Mouse (Mus musculus) urinary bladder, adult 2 months (tissue): ENCODE data around the gene Usf2. TPM values are rescaled to one million over a fixed set of nuclear protein-coding genes. Genes with fewer than 3 reads are reported as not detected.
"Not testable (repeated sequence)": the region's sequence is repeated elsewhere in the genome, so short reads cannot be mapped to it uniquely, and the experiment has no call there.

Experiments used
- DNase-seq: peaks from one replicate; pipeline ENCODE4 v3.0.0; 2022; ENCODE audit warnings: low spot score
- polyA plus RNA-seq: library from polyadenylated mRNA; depleted of rRNA; stranded (reverse); fragments of >200 nt; gene quantifications from 2 replicates; pipeline ENCODE4 v1.2.3, GENCODE M21; 2012

The Usf2 gene
- polyA plus RNA-seq, 1 experiment = 118 TPM

DNA sequence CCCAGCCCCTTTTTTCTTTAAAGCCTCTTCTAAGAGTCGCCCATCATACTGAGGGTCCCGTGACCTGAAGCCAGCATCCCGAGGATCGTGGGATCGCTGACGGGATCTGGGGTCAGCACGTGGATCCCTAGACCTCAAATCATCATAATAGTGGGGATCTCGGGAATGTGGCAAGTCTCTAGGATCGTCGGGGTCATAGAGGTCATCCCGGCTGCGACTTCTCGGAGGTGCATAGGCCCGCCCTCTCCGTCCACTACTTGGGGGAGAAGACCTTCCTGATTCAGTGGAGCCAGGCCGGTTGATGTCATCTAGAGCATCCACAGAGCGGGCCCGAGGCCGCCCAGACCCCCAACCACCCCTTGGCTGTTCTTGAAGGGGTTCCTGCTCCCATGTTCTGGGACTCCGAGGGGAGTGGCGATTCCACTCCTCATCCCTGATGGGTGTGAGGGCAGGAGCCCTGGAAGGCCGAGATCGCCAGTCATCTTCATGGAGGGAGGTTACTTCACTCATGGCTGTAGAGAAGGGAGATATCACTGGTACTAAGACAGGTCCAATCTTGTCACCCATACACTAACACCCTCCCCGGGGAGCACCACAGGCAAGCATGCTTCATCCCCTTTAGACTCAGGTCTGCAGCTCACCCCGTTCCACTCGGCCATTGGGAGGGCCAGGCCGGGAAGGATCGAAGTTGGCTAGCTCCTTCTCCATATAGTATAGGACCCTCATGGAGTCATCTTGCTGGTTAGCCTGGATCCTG lies 1.7 kb upstream of the Usf2 start:
- DNase-seq = no peak

DNA sequence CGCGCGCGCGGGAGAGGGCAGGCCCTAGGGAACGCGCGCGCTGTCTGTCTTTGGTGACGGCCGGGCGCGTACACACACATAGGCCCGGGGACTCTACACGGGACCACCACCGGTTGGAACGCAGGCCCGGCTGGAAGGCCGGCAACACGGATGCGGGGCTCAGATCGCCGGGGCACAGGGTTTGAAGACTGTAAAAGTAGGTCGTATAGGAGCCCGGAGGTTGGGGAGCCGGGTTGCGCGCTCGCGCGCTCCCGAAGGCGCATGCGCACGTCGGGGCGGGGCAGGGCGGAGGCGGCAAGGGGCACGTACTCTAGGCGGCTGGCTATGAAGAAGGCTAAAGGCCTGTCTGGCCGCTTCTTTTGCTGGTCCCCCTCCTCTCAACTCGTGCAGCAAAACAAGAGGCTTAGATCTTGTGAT lies 772 bp upstream of the Usf2 start:
- DNase-seq = peak; percentile 96

DNA sequence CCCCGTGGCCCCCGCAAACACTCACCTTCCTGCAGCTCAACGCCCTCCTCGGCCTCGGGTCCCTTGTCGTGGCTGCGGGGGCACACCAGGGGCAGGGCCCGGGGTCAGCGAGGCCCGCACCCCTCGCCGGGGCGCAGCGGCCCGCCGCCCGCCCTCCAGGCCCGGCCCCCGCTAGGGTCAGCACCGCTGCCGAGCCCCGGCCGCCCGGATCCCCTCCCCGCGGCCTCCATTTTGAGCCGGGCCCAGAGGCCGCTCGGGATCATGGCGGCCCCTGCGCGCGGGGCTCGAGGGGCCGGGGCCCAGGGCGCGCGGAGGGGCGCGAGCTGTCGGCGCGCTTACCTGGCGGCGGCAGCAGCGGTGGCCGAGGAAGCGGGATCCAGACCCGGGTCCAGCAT lies 249 bp downstream of the Usf2 start:
- DNase-seq = no peak

DNA sequence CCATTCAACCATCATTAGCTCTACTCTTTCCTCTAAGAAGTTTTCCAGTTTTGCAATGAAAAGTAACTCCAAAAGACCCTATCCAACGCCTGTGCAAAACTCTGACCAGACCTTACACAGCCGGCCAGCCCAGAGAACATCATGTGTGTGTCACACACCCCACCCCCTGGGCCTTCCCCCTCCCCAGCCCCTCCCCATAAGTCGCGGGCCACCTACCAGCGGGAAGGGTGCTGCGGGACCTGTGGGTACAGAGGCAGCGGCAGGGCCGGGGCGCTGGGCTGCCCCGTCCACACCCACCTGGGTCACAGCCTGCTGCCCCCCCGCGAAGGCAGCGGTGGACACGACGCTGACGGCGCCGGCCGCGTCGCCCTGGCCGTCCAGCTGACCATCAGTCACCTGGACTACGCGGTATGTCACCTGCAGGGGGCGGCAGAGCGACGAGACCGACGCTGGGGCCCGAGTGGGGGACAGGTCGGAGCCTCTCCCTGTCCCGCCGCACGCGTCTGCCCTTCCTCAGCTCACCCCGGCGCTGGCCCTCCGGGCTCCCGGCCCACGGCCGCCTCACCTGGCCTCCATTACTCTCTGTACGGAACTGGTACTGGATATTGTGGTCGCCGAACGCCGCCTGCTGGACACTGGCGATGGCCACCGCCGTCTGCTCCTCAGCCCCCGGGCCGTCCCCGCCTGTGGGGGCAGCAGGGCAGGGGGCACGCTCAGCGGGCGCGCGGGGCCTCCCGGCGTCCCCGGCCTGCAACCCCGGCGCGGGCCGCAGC lies 833 bp downstream of the Usf2 start:
- peak; percentile 92 for DNase-seq

DNA sequence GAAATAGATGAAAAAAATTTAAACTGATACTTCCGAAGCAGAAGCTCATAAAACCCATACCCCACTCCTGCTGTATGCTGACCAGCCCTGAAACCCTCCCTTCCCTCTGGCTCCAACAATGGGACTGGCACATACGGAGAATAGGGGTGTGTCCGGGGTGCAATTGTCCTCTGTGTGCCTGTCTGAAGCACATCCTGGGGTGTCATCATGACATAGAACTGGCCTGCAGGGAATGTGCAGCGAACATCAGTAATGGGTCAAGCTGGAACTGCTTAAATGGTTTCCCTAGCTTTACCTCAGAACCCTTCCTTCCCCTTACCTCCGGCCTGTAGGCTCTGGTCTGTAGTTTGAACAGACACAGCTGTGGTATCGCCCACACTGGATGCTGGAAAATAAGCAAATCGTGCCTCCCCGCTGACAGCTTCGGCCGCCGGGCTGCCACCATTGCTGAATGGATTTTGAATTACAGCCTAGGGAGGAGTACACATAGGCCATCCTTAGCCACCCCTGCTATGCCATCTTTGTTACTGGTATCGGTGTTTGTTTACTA lies 1.6 kb downstream of the Usf2 start:
- DNase-seq = no peak

DNA sequence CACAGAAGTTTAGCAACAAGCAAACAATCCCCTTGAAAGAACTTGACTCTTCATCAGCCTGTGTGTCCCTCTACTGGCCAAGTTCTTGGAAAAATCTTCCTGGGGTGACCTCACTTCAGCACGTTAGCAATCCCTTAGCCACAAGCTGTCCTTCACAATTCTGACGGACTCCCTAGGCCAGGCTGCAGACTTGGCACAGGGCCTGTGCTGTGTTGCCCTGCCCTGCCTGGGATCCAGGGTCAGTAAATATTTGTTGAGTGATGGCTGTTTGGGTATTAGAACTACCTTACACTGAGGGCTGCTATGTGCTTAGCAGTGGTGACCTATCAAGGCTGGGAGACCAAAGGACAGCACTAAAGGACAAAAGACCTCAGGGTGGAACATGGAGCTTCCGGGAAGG lies 2.6 kb downstream of the Usf2 start:
- no peak for DNase-seq

DNA sequence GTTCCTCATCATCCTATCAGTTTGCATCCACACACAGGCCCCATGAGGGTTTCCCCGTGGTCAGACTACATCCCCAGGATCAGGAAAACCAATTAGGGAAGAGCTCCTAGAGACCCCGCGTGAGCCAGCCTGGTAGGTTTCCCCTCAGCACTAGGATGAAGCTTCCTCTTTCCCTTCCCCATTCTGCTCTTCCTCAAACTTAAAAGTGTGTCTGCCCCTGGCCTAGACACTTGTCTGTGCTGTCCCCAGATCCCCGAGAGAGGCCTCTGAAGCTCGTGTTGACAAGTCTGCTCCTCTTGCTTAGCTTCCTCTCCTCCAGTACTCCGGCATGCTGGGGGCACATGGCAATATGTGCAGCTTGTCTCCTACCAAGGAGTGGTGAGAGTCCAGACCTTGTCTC lies 3.1 kb downstream of the Usf2 start:
- DNase-seq = no peak

DNA sequence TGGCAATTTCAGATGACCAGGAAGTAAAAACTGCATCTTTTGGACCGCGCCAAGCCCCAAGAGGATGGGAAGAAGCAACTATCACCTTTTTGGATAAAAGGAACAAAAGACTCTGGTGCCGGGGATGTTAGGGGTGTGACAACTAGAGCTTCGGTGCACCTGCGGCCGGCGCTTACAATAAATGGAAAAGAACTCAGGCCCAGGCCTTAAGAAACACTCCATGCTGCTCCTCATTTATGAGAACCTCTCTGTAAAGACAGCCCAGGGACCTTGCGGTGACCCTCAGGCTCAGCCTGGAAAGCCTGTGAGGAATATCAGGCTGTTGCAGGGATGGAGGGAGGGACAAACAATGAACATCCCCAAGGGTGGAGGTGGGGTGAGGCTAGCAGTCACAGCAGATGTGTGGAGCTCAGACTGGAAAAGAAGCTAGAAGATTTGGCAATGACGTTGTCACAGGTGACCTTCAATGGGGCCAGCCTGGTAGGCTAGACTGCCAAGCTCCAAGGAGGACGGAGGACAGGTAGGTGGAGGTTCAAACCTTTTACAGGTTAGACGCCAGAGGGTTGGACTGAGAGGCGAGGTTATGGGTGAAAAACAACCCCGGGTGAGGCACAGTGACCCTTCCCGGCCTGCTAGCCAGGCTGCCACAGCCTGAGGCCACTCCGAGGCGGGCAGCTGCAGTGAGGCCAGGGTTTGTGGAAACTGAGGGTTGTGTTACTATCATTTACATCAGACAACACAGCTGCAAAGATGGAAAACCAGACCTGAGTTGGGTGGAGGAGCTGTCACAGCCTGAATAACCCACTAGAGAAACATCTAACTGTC lies 4.0 kb downstream of the Usf2 start:
- no peak for DNase-seq

DNA sequence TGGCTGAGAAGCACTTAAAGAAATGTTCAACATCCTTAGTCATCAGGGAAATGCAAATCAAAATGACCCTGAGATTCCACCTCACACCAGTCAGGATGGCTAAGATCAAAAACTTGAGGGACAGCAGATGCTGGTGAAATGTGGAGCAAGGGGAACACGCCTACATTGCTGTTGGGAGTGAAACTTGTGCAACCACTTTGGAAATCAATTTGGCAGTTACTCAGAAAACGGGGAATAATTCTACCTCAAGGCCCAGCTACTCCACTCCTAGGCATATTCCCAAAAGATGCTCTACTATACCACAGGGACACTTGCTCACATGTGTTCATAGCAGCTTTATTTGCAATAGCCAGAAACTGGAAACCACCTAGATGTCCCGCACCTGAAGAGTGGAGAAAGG lies 6.7 kb downstream of the Usf2 start:
- not testable (repeated sequence) for DNase-seq

DNA sequence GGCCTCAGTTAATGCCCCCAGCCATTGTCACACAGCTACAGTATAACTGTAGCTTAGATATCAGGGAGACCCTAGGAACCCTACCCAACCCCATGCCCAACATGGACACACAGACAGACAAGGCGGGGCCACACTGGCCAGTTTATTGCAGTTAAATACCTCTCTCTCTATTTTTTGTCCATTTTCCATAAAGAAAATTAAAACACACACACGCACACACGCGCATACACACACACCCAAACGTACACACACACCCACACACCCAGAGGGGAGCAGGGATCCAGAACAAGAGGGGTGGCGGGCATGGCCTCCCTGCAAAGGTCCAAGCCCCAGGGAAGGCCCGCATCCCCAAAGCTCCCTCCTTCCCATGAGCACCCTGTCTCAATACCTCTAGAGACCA lies 10.7 kb downstream of the Usf2 start:
- DNase-seq = no peak

DNA sequence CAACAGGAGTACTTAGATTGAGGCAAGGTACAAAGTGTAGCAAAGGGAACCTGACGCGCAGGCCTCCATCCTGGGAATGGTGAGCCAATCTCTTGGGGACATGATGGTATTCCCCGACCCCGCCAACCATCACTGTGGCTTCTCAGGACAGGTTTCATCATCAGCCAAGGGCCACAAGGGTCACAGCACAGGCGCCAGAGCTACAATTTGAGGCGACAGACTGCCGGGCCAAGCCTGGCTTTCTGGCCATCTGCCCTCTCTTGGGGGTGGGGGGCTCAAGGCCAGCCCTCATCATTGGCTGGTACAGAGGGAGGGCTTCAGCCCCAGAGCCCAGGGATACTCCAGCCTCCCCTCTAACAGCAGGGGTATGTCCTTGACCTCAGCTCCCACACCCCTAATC lies 11.1 kb downstream of the Usf2 start:
- DNase-seq = not testable (repeated sequence)

DNA sequence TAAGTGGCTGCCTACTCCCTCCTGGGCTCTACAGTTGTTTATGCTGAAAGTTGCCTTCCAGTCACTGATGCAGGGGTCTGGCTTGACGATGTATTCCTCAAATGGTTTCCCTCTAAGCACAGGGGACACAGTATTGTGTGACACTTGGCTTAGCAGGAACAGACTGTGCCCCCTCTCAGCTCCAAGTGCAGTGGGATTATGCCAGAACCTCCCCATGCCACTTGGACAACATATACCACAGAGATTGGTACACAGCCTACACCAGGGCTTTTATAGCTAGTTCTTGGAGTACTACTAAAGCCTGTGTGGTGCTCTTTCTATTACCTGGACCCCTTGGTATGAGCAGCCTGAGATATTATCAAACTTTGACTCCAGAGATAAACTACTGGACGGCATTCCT lies 11.9 kb downstream of the Usf2 start:
- not testable (repeated sequence) for DNase-seq

DNA sequence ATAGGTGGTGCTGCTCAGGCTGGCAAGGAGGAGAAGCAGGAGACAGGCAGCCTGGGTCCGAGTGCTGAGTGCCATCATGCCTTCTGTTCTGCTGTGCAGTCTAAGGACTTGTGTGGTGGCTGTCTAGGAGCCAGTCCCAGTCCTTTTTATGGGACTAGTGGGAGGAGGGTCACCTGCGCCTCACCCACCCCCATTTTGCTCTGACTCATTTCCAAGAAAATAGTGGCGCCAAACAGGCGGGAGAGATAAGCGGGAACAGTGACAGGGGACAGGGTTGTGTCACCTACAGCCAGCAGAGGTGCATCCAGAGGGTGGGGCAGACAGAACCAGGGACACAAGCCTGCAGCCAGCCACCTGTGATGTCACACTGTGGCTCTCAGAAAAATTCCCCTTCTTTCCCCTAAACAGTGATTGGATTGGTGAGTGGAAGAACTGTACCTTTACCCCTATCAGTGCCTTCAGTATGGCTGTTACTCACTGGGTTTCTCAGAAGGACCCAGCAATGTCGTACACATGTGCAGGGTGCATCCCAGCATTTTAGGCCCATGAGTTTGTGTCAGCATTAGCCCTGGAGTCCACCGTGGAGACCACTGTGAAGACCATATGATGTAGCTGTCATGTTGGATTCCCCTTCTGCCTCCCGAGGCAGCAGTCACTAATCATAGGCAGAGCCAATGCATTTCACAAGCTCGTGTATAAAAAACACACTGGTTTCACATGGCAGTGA lies 12.5 kb downstream of the Usf2 start, which contains the start of gene Hamp:
Gene Hamp (minus strand): TSS at position 124 of the 727 bp plus-strand sequence.
- DNase-seq = no peak

DNA sequence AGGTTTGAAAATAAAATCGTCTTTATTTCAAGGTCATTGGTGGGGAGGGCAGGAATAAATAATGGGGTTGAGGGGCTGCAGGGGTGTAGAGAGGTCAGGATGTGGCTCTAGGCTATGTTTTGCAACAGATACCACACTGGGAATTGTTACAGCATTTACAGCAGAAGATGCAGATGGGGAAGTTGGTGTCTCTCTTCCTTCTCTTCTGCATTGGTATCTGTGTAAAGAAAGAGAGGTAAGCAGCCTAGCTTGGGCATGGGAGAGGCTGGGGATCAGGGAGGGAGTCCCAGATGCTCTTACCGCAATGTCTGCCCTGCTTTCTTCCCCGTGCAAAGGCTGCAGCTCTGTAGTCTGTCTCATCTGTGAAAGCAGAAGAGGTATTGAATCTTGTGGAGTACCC lies 14.2 kb downstream of the Usf2 start:
- not testable (repeated sequence) for DNase-seq

DNA sequence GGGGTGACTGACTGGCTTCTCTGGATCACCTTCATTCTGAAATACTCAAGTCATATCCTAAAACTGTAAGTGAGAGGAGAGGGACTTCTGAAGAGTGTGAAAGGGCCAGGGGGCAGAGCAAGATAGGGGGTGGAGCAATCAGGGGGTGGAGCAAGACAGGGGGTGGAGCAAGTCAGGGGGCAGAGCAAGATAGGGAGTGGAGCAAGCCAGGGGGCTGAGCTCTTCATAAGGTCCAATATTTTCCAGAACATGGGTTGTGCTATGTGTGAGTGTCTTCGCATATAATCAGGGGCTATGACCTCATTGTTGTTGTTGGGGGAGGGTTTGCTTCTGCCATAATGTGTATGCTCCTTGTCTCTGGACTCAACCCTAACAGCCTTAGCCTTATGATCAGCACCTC lies 16.5 kb downstream of the Usf2 start:
- not testable (repeated sequence) for DNase-seq

DNA sequence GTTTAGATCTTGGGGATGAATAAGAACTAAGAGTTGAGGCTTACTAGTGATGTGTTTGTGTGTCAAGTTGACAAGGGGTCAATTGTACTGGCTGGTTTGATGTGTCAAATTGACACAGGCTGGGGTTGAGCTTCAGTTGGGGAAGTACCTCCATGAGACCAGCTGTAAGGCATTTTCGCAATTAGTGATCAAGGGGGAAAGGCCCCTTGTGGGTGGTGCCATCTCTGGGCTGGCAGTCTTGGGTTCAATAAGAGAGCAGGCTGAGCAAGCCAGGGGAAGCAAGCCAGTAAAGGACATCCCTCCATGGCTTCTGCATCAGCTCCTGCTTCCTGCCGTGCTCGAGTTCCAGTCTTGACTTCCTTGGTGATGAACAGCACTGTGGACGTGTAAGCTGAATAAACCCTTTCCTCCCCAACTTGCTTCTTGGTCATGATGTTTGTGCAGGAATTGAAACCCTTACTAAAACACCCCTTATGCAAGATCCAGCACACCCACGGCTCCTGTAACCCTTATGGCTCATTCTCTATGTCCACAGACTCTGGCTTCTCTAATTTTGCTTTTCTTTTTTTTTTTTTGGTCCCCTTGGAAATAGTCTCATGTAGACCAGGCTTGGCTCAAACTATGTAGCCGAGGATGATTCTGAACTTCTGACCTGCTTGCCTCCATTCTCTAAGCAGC lies 21.0 kb downstream of the Usf2 start:
- not testable (repeated sequence) for DNase-seq

DNA sequence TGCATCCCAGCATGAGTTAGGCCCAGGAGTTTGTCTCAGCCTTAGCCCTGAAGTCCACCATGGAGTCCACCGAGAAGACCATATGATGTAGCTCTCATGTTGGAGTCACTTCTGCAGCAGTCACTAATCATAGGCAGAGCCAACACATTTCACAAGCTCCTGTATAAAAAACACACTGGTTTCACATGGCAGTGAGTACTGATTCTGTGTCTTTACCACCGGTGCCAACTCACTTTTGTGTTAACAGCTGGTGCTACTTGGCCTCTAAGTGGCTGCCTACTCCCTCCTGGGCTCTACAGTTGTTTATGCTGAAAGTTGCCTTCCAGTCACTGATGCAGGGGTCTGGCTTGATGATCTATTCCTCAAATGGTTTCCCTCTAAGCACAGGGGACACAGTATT lies 32.0 kb downstream of the Usf2 start, which contains the start of gene Hamp2:
Gene Hamp2 (minus strand): TSS at position 101 of the 400 bp plus-strand sequence.
- not testable (repeated sequence) for DNase-seq

DNA sequence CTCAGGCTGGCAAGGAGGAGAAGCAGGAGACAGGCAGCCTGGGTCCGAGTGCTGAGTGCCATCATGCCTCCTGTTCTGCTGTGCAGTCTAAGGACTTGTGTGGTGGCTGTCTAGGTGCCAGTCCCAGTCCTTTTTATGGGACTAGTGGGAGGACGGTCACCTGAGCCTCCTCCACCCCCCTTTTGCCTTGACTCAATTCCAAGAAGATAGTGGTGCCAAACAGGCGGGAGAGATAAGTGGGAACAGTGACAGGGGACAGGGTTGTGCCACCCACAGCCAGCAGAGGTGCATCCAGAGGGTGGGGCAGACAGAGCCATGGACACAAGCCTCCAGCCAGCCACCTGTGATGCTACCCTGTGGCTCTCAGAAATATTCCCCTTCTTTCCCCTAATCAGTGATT lies 32.5 kb downstream of the Usf2 start:
- no peak for DNase-seq

DNA sequence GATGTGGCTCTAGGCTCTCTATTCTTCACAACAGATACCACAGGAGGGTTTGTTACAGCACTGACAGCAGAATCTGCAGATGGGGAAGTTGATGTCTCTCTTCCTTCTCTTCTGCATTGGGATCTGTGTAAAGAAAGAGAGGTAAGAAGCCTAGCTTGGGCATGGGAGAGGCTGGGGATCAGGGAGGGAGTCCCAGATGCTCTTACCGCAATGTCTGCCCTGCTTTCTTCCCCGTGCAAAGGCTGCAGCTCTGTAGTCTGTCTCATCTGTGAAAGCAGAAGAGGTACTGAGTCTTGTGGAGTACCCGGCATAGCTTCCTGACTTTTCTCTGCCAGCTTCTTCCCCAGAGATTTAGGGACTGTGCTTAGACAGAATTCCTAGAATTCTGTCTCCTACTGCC lies 34.1 kb downstream of the Usf2 start:
- DNase-seq = not testable (repeated sequence)

DNA sequence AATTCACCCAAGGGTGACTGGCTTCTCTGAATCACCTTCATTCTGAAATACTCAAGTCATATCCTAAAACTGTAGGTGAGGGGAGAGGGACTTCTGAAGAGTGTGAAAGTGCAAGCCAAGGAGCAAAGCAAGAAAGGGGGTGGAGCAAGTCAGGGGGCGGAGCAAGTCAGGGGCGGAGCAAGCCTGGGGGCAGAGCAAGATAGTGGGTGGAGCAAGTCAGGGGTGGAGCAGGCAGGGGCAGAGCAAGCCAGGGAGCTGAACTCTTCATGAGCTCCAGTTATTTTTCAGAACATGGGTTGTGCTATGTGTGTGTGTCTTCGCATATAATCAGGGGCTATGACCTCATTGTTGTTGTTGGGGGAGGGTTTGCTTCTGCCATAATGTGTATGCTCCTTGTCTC lies 36.4 kb downstream of the Usf2 start:
- no peak for DNase-seq

DNA sequence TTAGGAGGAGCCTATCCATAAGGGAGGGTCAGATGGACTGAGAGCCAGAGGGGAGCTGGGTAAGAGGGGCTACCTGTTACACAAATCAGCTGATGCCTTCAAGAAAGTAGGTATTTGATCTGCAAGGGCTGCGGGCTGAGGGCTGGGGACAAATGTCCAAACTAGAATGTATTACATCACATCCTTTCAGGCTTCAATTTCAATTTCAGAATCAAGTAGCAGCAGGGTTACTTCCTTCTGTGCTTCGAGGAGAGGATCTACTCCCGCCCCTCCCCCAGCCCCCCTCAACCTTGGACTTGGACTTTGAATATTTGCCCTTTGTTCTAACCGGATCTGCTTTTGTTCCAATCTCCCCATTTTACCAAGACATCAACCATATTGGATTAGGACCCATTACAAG lies 39.4 kb downstream of the Usf2 start:
- DNase-seq = no peak
